Mouse (Mus musculus) liver, embryonic 16.5 days (tissue): ENCODE data around the gene Foxp2. TPM values are rescaled to one million over a fixed set of nuclear protein-coding genes. Genes with fewer than 3 reads are reported as not detected.

Source experiments
- ATAC-seq: fragments of 200-750 bp; cut with Nextera tagmentation; 2 replicates; pipeline ENCODE4 v1.8.0; 2017; ENCODE audit warnings: low read depth, mild to moderate bottlenecking, moderate number of reproducible peaks, moderate library complexity
- H3K27ac ChIP-seq: fragments of 300-500 bp; sonication (generic); 2 replicates; pipeline ENCODE4 v1.5.1; 2014; ENCODE audit warnings: mild to moderate bottlenecking, low read length
- H3K27me3 ChIP-seq: fragments of 300-500 bp; sonication (generic); 2 replicates; pipeline ENCODE4 v1.6.1; 2014; ENCODE audit warnings: low read depth, low read length, mixed read lengths; ENCODE audit not compliant: control insufficient read depth, insufficient read depth
- H3K36me3 ChIP-seq: fragments of 300-500 bp; sonication (generic); 2 replicates; pipeline ENCODE4 v1.6.1; 2014; ENCODE audit warnings: mild to moderate bottlenecking; ENCODE audit not compliant: control insufficient read depth, insufficient read depth
- H3K4me1 ChIP-seq: fragments of 300-500 bp; sonication (generic); 2 replicates; pipeline ENCODE4 v1.6.1; 2014; ENCODE audit warnings: low read depth, low read length, mixed read lengths; ENCODE audit not compliant: control insufficient read depth
- H3K4me2 ChIP-seq: fragments of 300-500 bp; sonication (generic); 2 replicates; pipeline ENCODE4 v1.6.1; 2014; ENCODE audit warnings: low read depth, low read length, mixed read lengths
- H3K4me3 ChIP-seq: fragments of 300-500 bp; sonication (generic); 2 replicates; pipeline ENCODE4 v1.5.1; 2014; ENCODE audit warnings: low read depth, mild to moderate bottlenecking, low read length
- H3K9ac ChIP-seq: fragments of 300-500 bp; sonication (generic); 2 replicates; pipeline ENCODE4 v1.6.1; 2014; ENCODE audit warnings: low read depth, low read length
- H3K9me3 ChIP-seq: fragments of 300-500 bp; sonication (generic); replicated peaks from 2 replicates; pipeline ENCODE4 v1.6.1; 2016; ENCODE audit warnings: low read length; ENCODE audit not compliant: control insufficient read depth
- WGBS: fragments of 180-500 bp; shearing (Covaris S2); extraction: QIAGEN DNeasy Blood & Tissue Kit; methylation state at CpG from one replicate; pipeline ENCODE4 v1.1.7; 2014; ENCODE audit not compliant: insufficient replicate concordance; 5-methylcytosine and 5-hydroxymethylcytosine counted together
- polyA plus RNA-seq: library from polyadenylated mRNA; unstranded; fragments of >200 nt; fragmentation: Nextera tagmentation; extraction: Ambion mirVana; gene quantifications from 2 replicates; pipeline ENCODE4 v1.2.1, GENCODE M21; 2015

The Foxp2 gene
- polyA plus RNA-seq, 1 experiment from 2014 or later, result 1.5 TPM

GRCm38 (mm10) chr6:15299279-15299678 is 398.1 kb downstream of the Foxp2 start:
- no peak overlapping the region for H3K27ac ChIP-seq
- no peak overlapping the region for H3K4me3 ChIP-seq
- H3K36me3 ChIP-seq, result no peaks in the 10 kb centered on the region
- no peaks in the 10 kb centered on the region for H3K27me3 ChIP-seq
- 20% methylated on average over 1 of the region's 1 CpGs for WGBS
- no peaks in the 10 kb centered on the region for H3K4me1 ChIP-seq
- no peak overlapping the region for H3K9ac ChIP-seq
- H3K4me2 ChIP-seq, result no peak overlapping the region
- no peak for ATAC-seq
- no peaks in the 10 kb centered on the region for H3K9me3 ChIP-seq

GRCm38 (mm10) chr6:15310671-15311070 is 409.5 kb downstream of the Foxp2 start:
- H3K4me3 ChIP-seq, result no peak overlapping the region
- H3K4me2 ChIP-seq, result no peak overlapping the region
- no peak overlapping the region for H3K9ac ChIP-seq
- H3K9me3 ChIP-seq, result no peaks in the 10 kb centered on the region
- H3K36me3 ChIP-seq, result no peaks in the 10 kb centered on the region
- H3K4me1 ChIP-seq, result no peaks in the 10 kb centered on the region
- H3K27me3 ChIP-seq, result no peaks in the 10 kb centered on the region
- no peak overlapping the region for H3K27ac ChIP-seq
- ATAC-seq, result no peak
- 65% methylated on average over 5 of the region's 5 CpGs for WGBS

GRCm38 (mm10) chr6:15316948-15317347 is 415.8 kb downstream of the Foxp2 start:
- no peak overlapping the region for H3K4me2 ChIP-seq
- no peaks in the 10 kb centered on the region for H3K4me1 ChIP-seq
- no peak overlapping the region for H3K9ac ChIP-seq
- no peaks in the 10 kb centered on the region for H3K27me3 ChIP-seq
- no peak for ATAC-seq
- 24% methylated on average over 2 of the region's 2 CpGs for WGBS
- no peaks in the 10 kb centered on the region for H3K36me3 ChIP-seq
- H3K27ac ChIP-seq, result no peak overlapping the region
- H3K9me3 ChIP-seq, result no peaks in the 10 kb centered on the region
- H3K4me3 ChIP-seq, result no peak overlapping the region

- H3K9me3 ChIP-seq, result no peaks in the 10 kb centered on the region
- no peaks in the 10 kb centered on the region for H3K4me1 ChIP-seq
- H3K9ac ChIP-seq, result no peak overlapping the region
- ATAC-seq, result no peak
- H3K4me3 ChIP-seq, result no peak overlapping the region
- H3K4me2 ChIP-seq, result no peak overlapping the region
- H3K27me3 ChIP-seq, result no peaks in the 10 kb centered on the region
- H3K27ac ChIP-seq, result no peak overlapping the region
- H3K36me3 ChIP-seq, result no peaks in the 10 kb centered on the region
- 51% methylated on average over 2 of the region's 2 CpGs for WGBS
These were observed 417.2 kb downstream of the Foxp2 start for GRCm38 (mm10) chr6:15318343-15318742.

- Histone ChIP-seq H3K4me1 (no peaks in the 10 kb centered on the region), H3K36me3 (no peaks in the 10 kb centered on the region), H3K4me3 (no peak overlapping the region), H3K27ac (no peak overlapping the region), H3K27me3 (no peaks in the 10 kb centered on the region), H3K4me2 (no peak overlapping the region), H3K9me3 (no peaks in the 10 kb centered on the region), H3K9ac (no peak overlapping the region)
- 43% methylated on average over 2 of the region's 2 CpGs for WGBS
- ATAC-seq, result no peak
These were observed 420.4 kb downstream of the Foxp2 start for GRCm38 (mm10) chr6:15321551-15321974.

GRCm38 (mm10) chr6:15323099-15323498 is 421.9 kb downstream of the Foxp2 start:
- no peaks in the 10 kb centered on the region for H3K4me1 ChIP-seq
- no peak for ATAC-seq
- H3K27ac ChIP-seq, result no peak overlapping the region
- no peak overlapping the region for H3K4me2 ChIP-seq
- H3K27me3 ChIP-seq, result no peaks in the 10 kb centered on the region
- H3K9me3 ChIP-seq, result no peaks in the 10 kb centered on the region
- no peak overlapping the region for H3K4me3 ChIP-seq
- H3K9ac ChIP-seq, result no peak overlapping the region
- no peaks in the 10 kb centered on the region for H3K36me3 ChIP-seq

GRCm38 (mm10) chr6:15347705-15348104 is 446.6 kb downstream of the Foxp2 start:
- Histone ChIP-seq H3K9ac (no peak overlapping the region), H3K27me3 (no peaks in the 10 kb centered on the region), H3K4me2 (no peak overlapping the region), H3K4me3 (no peak overlapping the region), H3K27ac (no peak overlapping the region), H3K4me1 (no peaks in the 10 kb centered on the region), H3K36me3 (no peaks in the 10 kb centered on the region), H3K9me3 (no peaks in the 10 kb centered on the region)
- no peak for ATAC-seq
- WGBS, result 70% methylated on average over 3 of the region's 3 CpGs

GRCm38 (mm10) chr6:15355852-15356251 is 454.7 kb downstream of the Foxp2 start:
- Histone ChIP-seq H3K27me3 (no peaks in the 10 kb centered on the region), H3K9me3 (no peaks in the 10 kb centered on the region), H3K4me3 (no peak overlapping the region), H3K4me1 (no peaks in the 10 kb centered on the region), H3K27ac (no peak overlapping the region), H3K36me3 (no peaks in the 10 kb centered on the region), H3K4me2 (no peak overlapping the region), H3K9ac (no peak overlapping the region)
- ATAC-seq, result no peak
- 54% methylated on average over 4 of the region's 4 CpGs for WGBS

GRCm38 (mm10) chr6:15370281-15370680 is 469.1 kb downstream of the Foxp2 start:
- Histone ChIP-seq H3K9me3 (no peaks in the 10 kb centered on the region), H3K4me3 (no peak overlapping the region), H3K4me1 (no peaks in the 10 kb centered on the region), H3K27ac (no peak overlapping the region), H3K4me2 (no peak overlapping the region), H3K27me3 (no peaks in the 10 kb centered on the region), H3K36me3 (no peaks in the 10 kb centered on the region), H3K9ac (no peak overlapping the region)
- 68% methylated on average over 8 of the region's 8 CpGs for WGBS
- no peak for ATAC-seq

GRCm38 (mm10) chr6:15370827-15371226 is 469.7 kb downstream of the Foxp2 start:
- Histone ChIP-seq H3K27ac (no peak overlapping the region), H3K9me3 (no peaks in the 10 kb centered on the region), H3K36me3 (no peaks in the 10 kb centered on the region), H3K4me1 (no peaks in the 10 kb centered on the region), H3K4me2 (no peak overlapping the region), H3K4me3 (no peak overlapping the region), H3K27me3 (no peaks in the 10 kb centered on the region), H3K9ac (no peak overlapping the region)
- 60% methylated on average over 4 of the region's 4 CpGs for WGBS
- no peak for ATAC-seq
